ENCODE assay signal across 13 mouse cellular contexts in genomic region chr3:65612387-65612786, GRCm38 (mm10). TPM values are rescaled to one million over a fixed set of nuclear protein-coding genes. Genes with fewer than 3 reads are reported as not detected.
A peak's percentile ranks its signal among the peaks of the same experiment; 100 is the strongest.
DNase-seq lines count a peak whose midpoint lies in the region; ATAC-seq lines count a peak whose summit lies in the region.
"Had no signal": no experiment of that assay in that cellular context is flagged by ENCODE, and none has a peak within 500 bp of the region (broad histone marks: within the 10 kb centered on the region; RNA-seq: fewer than 3 reads in every experiment).

No protein-coding gene starts in this region.

- intact Hi-C loops in left cerebral cortex, postnatal 14 days (cut with DNase I) = no loop called here

- no peaks in the 10 kb centered on the region for H3K9me3 ChIP-seq in embryonic facial prominence, embryonic 13.5 days
- H3K9me3 ChIP-seq: hindbrain, embryonic 12.5 days had no signal

- H3K4me3 ChIP-seq in embryonic facial prominence, embryonic 13.5 days = no peak overlapping the region
- H3K4me3 ChIP-seq: hindbrain, embryonic 12.5 days had no signal

- peak overlapping the region; percentile 52; the same call in 1 of the 2 replicates for H3K27ac ChIP-seq in embryonic facial prominence, embryonic 13.5 days
- H3K27ac ChIP-seq: hindbrain, embryonic 12.5 days; liver, embryonic 14.5 days had no signal

- no peak overlapping the region for H3K9ac ChIP-seq in embryonic facial prominence, embryonic 13.5 days
- H3K9ac ChIP-seq: hindbrain, embryonic 12.5 days; liver, embryonic 14.5 days had no signal

- peak; percentile 23 for DNase-seq in gastrocnemius, adult 18-20 months (ENCODE audit: low spot score)
- no peak for DNase-seq in gastrocnemius, adult 8-10 months (ENCODE audit: low spot score in 2 of 2)
- DNase-seq in left cerebral cortex, postnatal 14 days (ENCODE audit: low spot score in 2 of 2) = peak; percentile 21 to 24
- no peak for DNase-seq in left cerebral cortex, adult 8-10 months (ENCODE audit: low spot score in 2 of 2)
- DNase-seq in skeletal muscle tissue, adult 2 months (ENCODE audit: low read depth, low spot score) = peak; percentile 31
- no peak for DNase-seq in neural tube, embryonic 10.5 days (ENCODE audit: extremely low spot score, low spot score)
- no peak for DNase-seq in spleen, adult 12 weeks (ENCODE audit: low spot score)
- DNase-seq: gastrocnemius, postnatal 14 days; thymus, adult 18-20 months had no signal

- H3K4me1 ChIP-seq in embryonic facial prominence, embryonic 13.5 days = peaks cover 13% of the 10 kb centered on the region

- no peaks in the 10 kb centered on the region for H3K27me3 ChIP-seq in embryonic facial prominence, embryonic 13.5 days
- H3K27me3 ChIP-seq: hindbrain, embryonic 12.5 days had no signal

- 43% methylated on average over 6 of the region's 6 CpGs for WGBS in embryonic facial prominence, embryonic 13.5 days

- no peak overlapping the region for H3K4me2 ChIP-seq in embryonic facial prominence, embryonic 13.5 days
- H3K4me2 ChIP-seq: hindbrain, embryonic 12.5 days had no signal

- no peaks in the 10 kb centered on the region for H3K36me3 ChIP-seq in embryonic facial prominence, embryonic 13.5 days
- H3K36me3 ChIP-seq: hindbrain, embryonic 12.5 days had no signal

- no peak for ATAC-seq in embryonic facial prominence, embryonic 13.5 days (ENCODE audit: insufficient number of reproducible peaks, insufficient read depth, low FRiP score, low TSS enrichment, low read depth)

RNA-seq across cellular contexts. Expression of gene Lekr1, which starts 53.6 kb away (rescaled TPM):
- under 1 TPM; 0.41 to 0.52 TPM for total RNA-seq in gastrocnemius, adult 18-20 months (2021)
- under 1 TPM; 0.19 to 0.62 (median 0.27) TPM for total RNA-seq in gastrocnemius, adult 8-10 months (2022)
- 1 to 10 TPM; 6.6 to 8.0 TPM for total RNA-seq in left cerebral cortex, postnatal 14 days (2021)
- 10 to 100 TPM in 1 of 4 experiments, 1 to 10 TPM in 3; 6.0 to 11.4 (median 7.0) TPM for total RNA-seq in left cerebral cortex, adult 8-10 months (2022)
- polyA plus RNA-seq in embryonic facial prominence, embryonic 13.5 days (2015; fragmentation: Nextera tagmentation; extraction: Ambion mirVana) = 8.9 and 10.6 TPM in 2 replicates
- total RNA-seq: monocyte, adult 5-6 weeks had no signal

Comparison
In these comparisons a context has a peak if more than half of its experiments do, and no peak if none do; other contexts are left out.
1. DNase-seq: peak in gastrocnemius, adult 18-20 months (single experiment), left cerebral cortex, postnatal 14 days (2 of 2) and skeletal muscle tissue, adult 2 months (single experiment); none in gastrocnemius, adult 8-10 months (0 of 2), left cerebral cortex, adult 8-10 months (0 of 2), neural tube, embryonic 10.5 days (single experiment) and spleen, adult 12 weeks (single experiment).
2. RNA of gene Lekr1, which starts 53.6 kb away (total RNA-seq): 6.6 to 8.0 TPM in left cerebral cortex, postnatal 14 days and 6.0 to 11.4 TPM in left cerebral cortex, adult 8-10 months; 0.41 to 0.52 TPM in gastrocnemius, adult 18-20 months and 0.19 to 0.62 TPM in gastrocnemius, adult 8-10 months; every median in the first group is over 4 times any median in the second.